ENCODE assay signal across 23 mouse cellular contexts in the genomic region with DNA sequence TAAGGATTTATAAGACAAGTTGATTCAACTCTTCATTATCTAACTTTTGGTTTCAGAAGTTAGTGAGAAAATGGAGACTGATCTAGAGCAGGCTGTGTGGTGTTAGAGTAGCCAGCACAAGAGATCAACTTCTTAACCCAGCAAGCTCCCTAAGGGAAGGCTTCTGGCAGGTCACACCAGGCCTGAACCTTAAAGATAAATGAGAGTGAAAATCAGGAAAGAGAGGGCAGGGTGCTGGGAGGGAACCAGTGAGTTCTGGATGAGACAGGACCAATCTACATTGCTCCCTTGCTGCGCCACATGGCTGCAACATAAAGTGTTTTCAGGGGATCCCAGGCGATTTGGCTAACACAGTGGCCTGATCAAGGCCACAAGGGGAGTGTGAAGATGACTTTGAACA. TPM values are rescaled to one million over a fixed set of nuclear protein-coding genes. Genes with fewer than 3 reads are reported as not detected.
DNase-seq lines count a peak whose midpoint lies in the region; ATAC-seq lines count a peak whose summit lies in the region.
"Had no signal": no experiment of that assay in that cellular context is flagged by ENCODE, and none has a peak within 500 bp of the region (broad histone marks: within the 10 kb centered on the region; RNA-seq: fewer than 3 reads in every experiment).

No protein-coding gene starts in this region.

- DNase-seq in heart, adult 11 months, result peak; percentile 93
- DNase-seq in heart, embryonic 10.5 days (ENCODE audit: low spot score), result no peak
- peak; percentile 25 to 28 for DNase-seq in heart, adult 18-20 months
- DNase-seq in heart, postnatal 25 days (ENCODE audit: low spot score), result no peak
- peak; percentile 23 for DNase-seq in ZHBTc4 (ENCODE audit: low read depth, low spot score)
- DNase-seq in yolk sac, embryonic 10.5 days (ENCODE audit: low spot score), result peak; percentile 0
- no peak for DNase-seq in layer of hippocampus, postnatal 25 days (ENCODE audit: extremely low spot score in 1 of 2, low spot score in 1 of 2)
- DNase-seq: adrenal gland, adult 2 months; adrenal gland, adult 8-10 months; adrenal gland, postnatal 10 days; adrenal gland, postnatal 14 days; adrenal gland, postnatal 25 days; adrenal gland, postnatal 36 days; cerebellum, adult 11 months; cerebellum, adult 11-12 months; cerebellum, adult 18-20 months had no signal

- no peak for ATAC-seq in granulocyte monocyte progenitor cell, adult 5-6 weeks (replicated peaks; ENCODE audit: poor library complexity, severe bottlenecking)
- ATAC-seq: activated CD4-positive, CD25-positive, alpha-beta regulatory T cell, adult 4 months; CD4-positive, CD25-positive, alpha-beta regulatory T cell, adult 4 months; Patski had no signal

- intact Hi-C loops in heart, postnatal 25 days (cut with DNase I), result no loop called here

- no peak overlapping the region for H3K27ac ChIP-seq in heart, embryonic 10.5 days

- H3K9me3 ChIP-seq in heart, embryonic 10.5 days, result no peaks in the 10 kb centered on the region
- H3K9me3 ChIP-seq: G1E had no signal

- no peaks in the 10 kb centered on the region for H3K27me3 ChIP-seq in heart, embryonic 10.5 days (ENCODE audit: insufficient read depth, poor library complexity, severe bottlenecking)
- H3K27me3 ChIP-seq: CH12.LX, Patski had no signal

- H3K36me3 ChIP-seq in heart, embryonic 10.5 days, result no peaks in the 10 kb centered on the region
- H3K36me3 ChIP-seq: G1E had no signal

- H3K4me3 ChIP-seq in heart, embryonic 10.5 days, result no peak overlapping the region

- 81% methylated on average over 2 of the region's 2 CpGs for WGBS in heart, embryonic 10.5 days

- no peaks in the 10 kb centered on the region for H3K4me1 ChIP-seq in heart, embryonic 10.5 days

RNA-seq across cellular contexts. Expression of a gene that starts 54.7 kb away (rescaled TPM):
- 11.1 and 12.5 TPM in 2 replicates for polyA plus RNA-seq in heart, embryonic 10.5 days (2016; fragmentation: Nextera tagmentation; extraction: Ambion mirVana)
- 1 to 10 TPM; 1.6 to 3.4 TPM for total RNA-seq in heart, adult 18-20 months (2021)
- 1 to 10 TPM; 1.6 to 1.7 TPM for total RNA-seq in heart, postnatal 25 days (2021)
- 1 to 10 TPM; 5.5 to 6.1 TPM for total RNA-seq in layer of hippocampus, postnatal 25 days (2021)
- 2.7 and 5.1 TPM in 2 replicates for total RNA-seq in granulocyte monocyte progenitor cell, adult 5-6 weeks (2014; fragmentation: Nextera tagmentation)
- 3.1 and 4.4 TPM in 2 replicates for total RNA-seq in granulocyte monocyte progenitor cell, adult 5-6 weeks (2017)
- total RNA-seq: G1E, MEL had no signal
- polyA plus RNA-seq: G1E had no signal

Comparison
In these comparisons a context has a peak if more than half of its experiments do, and no peak if none do; other contexts are left out.
1. DNase-seq: peak in heart, adult 11 months (single experiment), heart, adult 18-20 months (2 of 2), ZHBTc4 (single experiment) and yolk sac, embryonic 10.5 days (single experiment); none in heart, embryonic 10.5 days (single experiment), heart, postnatal 25 days (single experiment) and layer of hippocampus, postnatal 25 days (0 of 2).